Mouse (Mus musculus) midbrain, embryonic 13.5 days (tissue): ENCODE measurements around the gene Slc38a4. TPM values are rescaled to one million over a fixed set of nuclear protein-coding genes. Genes with fewer than 3 reads are reported as not detected.

ENCODE experiments used
- ATAC-seq: fragments of 200-750 bp; cut with Nextera tagmentation; 2 replicates; pipeline ENCODE4 v1.8.0; 2017; ENCODE audit warnings: mild to moderate bottlenecking, moderate TSS enrichment, moderate library complexity
- H3K27ac ChIP-seq: fragments of 300-500 bp; sonication (generic); 2 replicates; pipeline ENCODE4 v1.5.1; 2015; ENCODE audit warnings: inconsistent platforms, mild to moderate bottlenecking, moderate library complexity
- H3K27me3 ChIP-seq: fragments of 300-500 bp; sonication (generic); 2 replicates; pipeline ENCODE4 v1.6.1; 2015; ENCODE audit warnings: mild to moderate bottlenecking, inconsistent platforms
- H3K36me3 ChIP-seq: fragments of 300-500 bp; sonication (generic); 2 replicates; pipeline ENCODE4 v1.6.1; 2015; ENCODE audit warnings: mild to moderate bottlenecking, inconsistent platforms
- H3K4me1 ChIP-seq: fragments of 300-500 bp; sonication (generic); replicated peaks from 2 replicates; pipeline ENCODE4 v1.6.1; 2015; ENCODE audit warnings: inconsistent platforms
- H3K4me2 ChIP-seq: fragments of 300-500 bp; sonication (generic); replicated peaks from 2 replicates; pipeline ENCODE4 v1.6.1; 2015; ENCODE audit warnings: moderate library complexity, mild to moderate bottlenecking, inconsistent platforms
- H3K4me3 ChIP-seq: fragments of 300-500 bp; sonication (generic); replicated peaks from 2 replicates; pipeline ENCODE4 v1.5.1; 2015; ENCODE audit warnings: mild to moderate bottlenecking, inconsistent platforms
- H3K9ac ChIP-seq: fragments of 300-500 bp; sonication (generic); replicated peaks from 2 replicates; pipeline ENCODE4 v1.6.1; 2015; ENCODE audit warnings: mild to moderate bottlenecking, inconsistent platforms
- H3K9me3 ChIP-seq: fragments of 300-500 bp; sonication (generic); 2 replicates; pipeline ENCODE4 v1.6.1; 2016; ENCODE audit warnings: mild to moderate bottlenecking, inconsistent platforms
- WGBS: fragments of 180-500 bp; shearing (Covaris S2); methylation state at CpG from one replicate; pipeline ENCODE4 v1.1.7; 2015; 5-methylcytosine and 5-hydroxymethylcytosine counted together
- polyA plus RNA-seq: library from polyadenylated mRNA; unstranded; fragments of >200 nt; fragmentation: Nextera tagmentation; extraction: Ambion mirVana; gene quantifications from 2 replicates; pipeline ENCODE4 v1.2.1, GENCODE M21; 2015

Slc38a4 gene
- polyA plus RNA-seq, 1 experiment from 2014 or later: 4.0 TPM

DNA sequence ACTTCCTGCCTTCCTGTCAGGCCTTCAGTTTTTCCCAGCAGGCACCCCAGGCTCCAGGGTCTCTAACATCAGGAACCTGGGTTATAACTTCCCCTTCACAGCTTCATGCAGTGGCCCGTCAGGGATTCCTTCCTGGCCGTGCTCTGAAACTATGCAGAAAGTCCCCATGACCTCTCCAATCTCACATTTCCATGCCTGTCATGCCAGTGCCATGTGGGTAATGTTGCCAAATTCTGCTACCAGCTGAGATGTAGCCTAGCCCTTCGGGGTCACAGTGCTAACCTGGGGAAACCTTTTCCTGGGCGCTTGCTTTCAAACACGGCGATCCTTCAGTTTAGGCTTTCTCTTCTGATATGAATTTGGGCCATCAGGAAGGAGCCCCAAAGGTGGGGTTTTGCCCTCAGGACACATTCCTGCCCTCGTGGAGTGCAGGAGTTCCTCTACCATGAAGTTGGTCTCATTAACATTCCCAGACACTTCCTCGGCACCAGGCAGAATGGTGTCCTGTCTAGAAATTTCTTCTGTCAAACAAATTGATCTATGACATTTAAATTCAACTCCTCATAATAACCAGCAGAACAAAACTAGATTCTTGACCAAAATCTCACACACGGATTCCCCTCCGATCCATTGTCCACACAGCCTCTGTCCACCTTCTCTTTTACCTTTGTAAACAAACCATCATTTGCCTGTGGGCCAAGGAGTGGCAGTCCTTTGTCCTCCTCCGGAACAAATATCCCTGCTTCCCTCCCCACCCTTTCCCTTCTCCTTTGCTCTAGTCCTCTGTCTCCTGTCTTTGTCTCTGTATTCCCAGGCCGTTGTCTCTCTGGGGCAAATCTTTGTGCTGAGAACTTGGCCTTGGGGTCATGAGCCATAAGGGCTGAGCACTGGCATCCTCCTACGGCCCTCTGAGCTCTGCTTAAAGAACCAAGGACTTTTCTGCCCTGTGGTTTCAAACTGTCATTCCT, 17.4 kb upstream of the Slc38a4 start:
- H3K27ac ChIP-seq: no peak overlapping the region
- ATAC-seq: no peak
- 72% methylated on average over 13 of the region's 13 CpGs for WGBS
- H3K27me3 ChIP-seq: no peaks in the 10 kb centered on the region
- no peaks in the 10 kb centered on the region for H3K9me3 ChIP-seq
- no peak overlapping the region for H3K4me2 ChIP-seq
- H3K36me3 ChIP-seq: no peaks in the 10 kb centered on the region
- H3K9ac ChIP-seq: no peak overlapping the region
- H3K4me1 ChIP-seq: no peaks in the 10 kb centered on the region
- no peak overlapping the region for H3K4me3 ChIP-seq

DNA sequence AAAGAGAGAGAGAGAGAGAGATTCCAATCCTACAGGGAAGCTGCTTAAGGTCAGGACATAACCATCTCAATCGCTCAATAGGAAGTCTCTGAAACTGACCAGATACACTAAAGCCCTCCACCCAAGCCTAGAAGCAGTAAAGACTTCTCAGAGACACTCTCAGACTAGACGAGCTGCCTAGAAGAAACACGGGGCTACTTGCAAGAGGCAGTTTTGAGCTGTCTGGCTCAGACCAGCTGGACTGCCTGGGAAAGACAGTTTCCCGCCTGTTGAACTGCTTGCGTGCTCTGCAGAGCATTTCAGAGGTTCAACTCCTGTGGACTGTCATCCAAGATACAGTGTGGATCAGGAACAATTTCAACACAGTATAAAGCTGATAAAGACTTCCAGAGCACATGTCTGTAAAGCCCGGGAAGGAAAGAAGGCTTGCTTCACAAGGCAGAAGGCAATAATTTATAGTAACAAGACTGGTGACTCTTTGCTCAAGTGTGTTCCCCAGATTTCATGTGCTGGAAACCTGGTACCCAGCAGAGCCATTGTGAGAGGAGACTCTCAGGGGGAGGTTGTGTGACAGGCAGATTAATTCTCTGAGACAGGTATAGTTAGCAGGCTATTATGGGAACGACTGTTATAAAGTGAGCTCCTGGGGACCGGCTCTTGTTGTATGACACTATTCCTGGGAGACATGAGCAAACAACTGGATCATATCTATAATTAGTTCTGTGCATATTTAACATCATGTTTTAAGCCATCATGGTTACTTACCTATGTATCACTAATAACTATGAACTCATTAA, 11.8 kb upstream of the Slc38a4 start:
- Histone ChIP-seq H3K9me3 (no peaks in the 10 kb centered on the region), H3K9ac (no peak overlapping the region), H3K4me3 (no peak overlapping the region), H3K27ac (no peak overlapping the region), H3K4me1 (0 out of 2 replicates have a peak, but pooled peaks cover 3% of the 10 kb centered on the region), H3K27me3 (no peaks in the 10 kb centered on the region), H3K36me3 (no peaks in the 10 kb centered on the region), H3K4me2 (no peak overlapping the region)
- ATAC-seq: no peak
- WGBS: 68% methylated on average over 8 of the region's 8 CpGs

DNA sequence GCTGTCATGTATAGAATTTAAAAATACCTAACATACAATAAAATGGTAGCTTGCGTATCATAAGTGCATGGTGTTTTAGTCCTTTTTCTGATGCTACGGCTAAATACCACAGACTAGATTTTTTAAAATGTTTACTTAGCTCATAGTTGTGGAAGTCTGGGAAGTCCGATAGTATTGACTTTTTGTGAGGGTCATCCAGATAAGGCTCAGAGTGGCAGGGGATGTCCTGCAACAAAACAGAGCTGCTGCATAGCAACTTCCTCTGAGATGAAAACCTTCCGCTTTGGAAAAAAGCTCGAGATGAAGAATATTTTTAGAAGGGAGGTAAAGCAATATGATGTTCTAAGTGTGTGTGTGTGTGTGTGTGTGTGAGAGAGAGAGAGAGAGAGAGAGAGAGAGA, 11.2 kb upstream of the Slc38a4 start:
- 91% methylated on average over 5 of the region's 5 CpGs for WGBS
- H3K27me3 ChIP-seq: no peaks in the 10 kb centered on the region
- ATAC-seq: no peak
- no peak overlapping the region for H3K4me2 ChIP-seq
- H3K9ac ChIP-seq: no peak overlapping the region
- no peaks in the 10 kb centered on the region for H3K9me3 ChIP-seq
- no peaks in the 10 kb centered on the region for H3K36me3 ChIP-seq
- H3K4me3 ChIP-seq: no peak overlapping the region
- H3K27ac ChIP-seq: no peak overlapping the region
- H3K4me1 ChIP-seq: 0 out of 2 replicates have a peak, but pooled peaks cover 3% of the 10 kb centered on the region

DNA sequence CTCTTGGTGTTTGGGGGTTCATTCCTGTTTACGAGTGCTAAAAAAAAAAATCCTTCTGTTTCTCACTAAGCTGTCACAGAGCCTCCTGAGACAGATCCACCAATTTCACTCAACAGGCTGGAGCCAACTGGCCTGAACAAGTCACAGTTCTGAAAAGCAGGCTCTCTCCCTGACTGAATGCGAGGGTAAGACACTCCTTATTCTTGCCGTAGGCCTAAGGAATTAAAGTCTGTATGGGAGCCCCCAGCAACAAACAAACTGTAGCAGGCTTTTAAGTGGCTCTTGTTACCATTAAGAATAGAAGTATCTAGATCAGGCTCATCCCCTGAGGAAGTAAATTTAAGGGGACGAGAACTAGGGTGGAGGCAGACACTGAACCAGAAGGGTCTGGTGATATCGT, 7.5 kb upstream of the Slc38a4 start:
- Histone ChIP-seq H3K4me3 (no peak overlapping the region), H3K36me3 (no peaks in the 10 kb centered on the region), H3K9ac (no peak overlapping the region), H3K27me3 (no peaks in the 10 kb centered on the region), H3K9me3 (no peaks in the 10 kb centered on the region), H3K27ac (no peak overlapping the region), H3K4me2 (no peak overlapping the region), H3K4me1 (0 out of 2 replicates have a peak, but pooled peaks cover 3% of the 10 kb centered on the region)
- 95% methylated on average over 5 of the region's 5 CpGs for WGBS
- ATAC-seq: no peak

DNA sequence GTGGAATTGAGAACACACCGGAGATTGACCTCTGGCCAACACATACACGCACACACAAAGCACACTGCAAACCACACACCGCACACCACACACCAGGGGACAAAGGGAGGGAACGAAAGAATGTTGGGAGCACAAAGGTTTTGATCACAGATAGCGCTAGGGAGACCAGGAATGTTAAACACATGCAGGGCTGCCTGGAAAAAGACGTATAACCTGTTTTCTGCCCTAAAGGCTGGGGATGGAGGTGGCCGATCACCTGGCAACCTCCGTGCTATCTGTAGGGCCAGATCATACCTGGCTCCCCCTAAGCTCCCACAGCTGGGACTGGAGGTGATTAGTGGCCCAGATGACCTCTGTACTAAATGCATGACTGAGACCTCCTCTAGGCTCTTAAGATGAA, 5.2 kb upstream of the Slc38a4 start:
- Histone ChIP-seq H3K27me3 (no peaks in the 10 kb centered on the region), H3K4me3 (no peak overlapping the region), H3K36me3 (no peaks in the 10 kb centered on the region), H3K9ac (no peak overlapping the region), H3K4me1 (no peaks in the 10 kb centered on the region), H3K9me3 (no peaks in the 10 kb centered on the region), H3K4me2 (no peak overlapping the region), H3K27ac (no peak overlapping the region)
- WGBS: 91% methylated on average over 8 of the region's 8 CpGs
- ATAC-seq: no peak

DNA sequence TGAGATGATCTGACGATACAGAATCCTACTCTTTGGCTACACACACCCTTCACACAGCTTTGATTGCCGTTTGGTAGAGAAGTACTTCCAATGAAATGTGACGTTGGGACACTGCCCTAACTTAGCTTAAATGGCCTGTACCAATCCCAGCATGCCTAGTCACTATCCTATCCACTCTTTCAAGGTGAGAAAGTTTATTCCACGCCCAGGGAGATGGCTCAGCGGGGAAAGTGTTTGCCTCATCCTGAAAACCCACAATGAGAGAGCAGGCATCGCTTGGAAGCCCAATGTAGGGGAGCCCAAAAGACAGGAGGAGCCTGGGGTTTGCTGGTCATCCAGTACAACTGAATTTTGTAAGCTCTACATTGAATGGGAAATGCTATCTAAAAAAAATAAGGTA, 4.8 kb upstream of the Slc38a4 start:
- WGBS: 90% methylated on average over 6 of the region's 6 CpGs

DNA sequence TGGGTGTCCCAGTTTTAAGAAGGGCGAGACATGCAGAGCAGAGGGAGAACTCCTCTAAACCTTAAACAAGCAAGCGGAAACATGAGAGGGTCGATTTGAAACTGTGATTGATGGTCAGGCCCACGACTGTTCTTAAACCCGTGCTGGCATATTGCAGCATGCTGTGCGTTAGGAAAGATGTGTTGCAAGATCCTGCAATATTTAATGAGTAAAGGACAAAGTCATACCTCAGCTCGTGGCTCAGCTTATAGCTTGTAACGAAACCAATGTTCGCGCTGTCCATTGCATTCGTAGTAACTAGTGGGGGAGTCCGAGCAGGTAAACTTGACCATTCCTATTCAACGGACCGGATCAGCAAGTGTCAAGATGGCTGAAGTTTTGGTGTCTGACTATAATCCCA, 4.3 kb upstream of the Slc38a4 start:
- H3K9me3 ChIP-seq: peaks cover 3% of the 10 kb centered on the region; the same call in 1 of the 2 replicates
- peaks cover 3% of the 10 kb centered on the region; the same call in 1 of the 2 replicates for H3K4me1 ChIP-seq
- H3K9ac ChIP-seq: no peak overlapping the region
- no peaks in the 10 kb centered on the region for H3K36me3 ChIP-seq
- no peak overlapping the region for H3K27ac ChIP-seq
- no peak overlapping the region for H3K4me3 ChIP-seq
- no peak for ATAC-seq
- WGBS: 95% methylated on average over 14 of the region's 14 CpGs
- peaks cover 3% of the 10 kb centered on the region; the same call in 1 of the 2 replicates for H3K27me3 ChIP-seq
- no peak overlapping the region for H3K4me2 ChIP-seq

More for the DNA sequence above, 4.8 kb upstream of the Slc38a4 start:
- H3K27me3 ChIP-seq: no peaks in the 10 kb centered on the region; the same call in 1 of the 2 replicates
- no peak overlapping the region for H3K9ac ChIP-seq
- H3K27ac ChIP-seq: no peak overlapping the region
- no peaks in the 10 kb centered on the region for H3K36me3 ChIP-seq
- no peak overlapping the region for H3K4me3 ChIP-seq
- H3K4me2 ChIP-seq: no peak overlapping the region
- no peak for ATAC-seq
- no peaks in the 10 kb centered on the region for H3K4me1 ChIP-seq
- H3K9me3 ChIP-seq: no peaks in the 10 kb centered on the region

DNA sequence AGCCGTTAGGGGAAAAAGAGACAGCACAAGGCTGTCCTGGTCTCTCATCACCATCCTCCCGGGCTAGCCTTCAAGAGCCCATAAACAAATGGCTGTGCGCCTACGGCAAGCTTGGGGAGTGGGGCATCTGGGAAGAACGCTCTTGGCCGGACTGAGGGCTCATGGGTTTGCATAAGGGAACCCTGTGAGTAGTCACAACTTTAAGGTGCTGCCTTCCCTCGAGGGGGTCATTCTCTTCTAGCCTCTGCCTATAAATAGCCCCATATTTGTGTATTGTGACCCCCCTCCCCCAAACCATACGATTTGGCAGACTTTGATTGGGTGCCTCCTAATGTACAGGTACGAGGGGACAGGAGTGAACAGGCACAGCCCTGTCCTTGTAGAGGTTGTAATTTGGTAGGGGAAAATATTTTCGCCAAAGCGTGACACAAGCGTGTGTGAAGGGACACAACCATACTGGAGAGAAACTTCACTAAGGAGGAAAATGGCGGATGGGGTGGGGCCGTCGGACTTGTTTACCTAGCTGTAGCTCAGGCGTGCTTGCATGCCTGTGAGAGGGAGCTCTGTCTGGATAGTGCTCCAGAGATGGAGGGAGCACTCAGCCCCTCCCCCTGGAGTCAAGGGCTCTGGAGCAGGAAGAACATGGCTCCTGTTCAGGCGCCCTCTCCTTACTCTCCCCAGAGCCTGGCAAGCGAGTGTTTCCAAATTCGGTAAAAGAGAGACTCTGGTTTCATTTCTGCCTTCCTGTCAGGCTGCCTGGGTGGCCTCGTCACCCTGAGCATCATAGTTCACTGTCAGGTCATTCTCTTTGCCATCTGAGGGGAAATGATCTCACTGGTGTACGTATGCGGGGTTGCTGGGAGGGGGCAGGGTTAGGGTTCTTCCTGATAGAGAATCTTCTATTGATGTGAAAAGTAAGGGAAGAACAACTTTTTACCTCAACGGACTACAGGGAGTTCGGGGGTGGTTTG, 3.6 kb upstream of the Slc38a4 start:
- no peaks in the 10 kb centered on the region for H3K36me3 ChIP-seq
- ATAC-seq: no peak
- H3K27ac ChIP-seq: no peak overlapping the region
- no peak overlapping the region for H3K4me3 ChIP-seq
- H3K9me3 ChIP-seq: peaks cover 11% of the 10 kb centered on the region
- no peak overlapping the region for H3K4me2 ChIP-seq
- H3K9ac ChIP-seq: no peak overlapping the region
- H3K4me1 ChIP-seq: peaks cover 10% of the 10 kb centered on the region; the same call in 1 of the 2 replicates
- H3K27me3 ChIP-seq: peaks cover 3% of the 10 kb centered on the region; the same call in 1 of the 2 replicates
- 92% methylated on average over 24 of the region's 24 CpGs for WGBS

DNA sequence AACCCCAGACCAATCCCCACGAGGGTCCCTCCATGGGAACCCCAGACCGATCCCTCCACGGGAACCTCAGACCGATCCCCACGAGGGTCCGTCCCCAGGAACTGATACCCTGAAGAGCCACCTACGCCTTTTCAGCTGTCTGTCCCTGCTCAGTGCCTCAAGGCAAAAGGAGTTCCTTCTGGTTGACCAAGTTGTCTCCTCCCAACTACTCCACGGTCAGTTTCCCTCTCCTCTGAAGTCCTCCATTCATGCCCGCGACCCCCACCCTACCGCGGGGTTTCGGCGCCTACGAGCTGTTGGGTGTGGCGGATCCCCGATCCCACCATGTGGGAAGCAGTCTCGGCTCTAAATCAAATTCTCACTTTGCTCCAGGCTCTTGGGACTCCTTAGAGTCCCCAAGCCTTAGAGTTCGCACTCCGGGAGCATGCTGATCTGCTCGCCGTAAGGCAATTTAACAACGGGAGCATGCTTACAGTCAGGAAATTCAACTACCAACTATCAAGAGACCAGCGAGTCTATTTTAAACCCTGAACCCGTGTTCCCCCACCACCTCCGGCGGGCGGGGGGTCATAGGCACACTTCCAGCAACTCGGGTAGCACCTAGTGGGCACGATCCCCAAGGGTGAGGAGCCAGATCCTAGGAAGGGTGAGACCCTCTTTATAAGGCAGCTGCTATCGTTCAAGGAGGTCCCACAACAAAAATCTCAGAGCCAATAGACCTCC, 828 bp downstream of the Slc38a4 start:
- Histone ChIP-seq H3K9me3 (peaks cover 14% of the 10 kb centered on the region), H3K27me3 (peaks cover 3% of the 10 kb centered on the region; the same call in 1 of the 2 replicates), H3K4me1 (peaks cover 13% of the 10 kb centered on the region; the same call in 1 of the 2 replicates), H3K4me3 (peak overlapping the region; percentile 31), H3K36me3 (no peaks in the 10 kb centered on the region), H3K9ac (no peak overlapping the region), H3K4me2 (peak overlapping the region; percentile 54), H3K27ac (no peak overlapping the region)
- 50% methylated on average over 31 of the region's 31 CpGs for WGBS
- no peak for ATAC-seq

DNA sequence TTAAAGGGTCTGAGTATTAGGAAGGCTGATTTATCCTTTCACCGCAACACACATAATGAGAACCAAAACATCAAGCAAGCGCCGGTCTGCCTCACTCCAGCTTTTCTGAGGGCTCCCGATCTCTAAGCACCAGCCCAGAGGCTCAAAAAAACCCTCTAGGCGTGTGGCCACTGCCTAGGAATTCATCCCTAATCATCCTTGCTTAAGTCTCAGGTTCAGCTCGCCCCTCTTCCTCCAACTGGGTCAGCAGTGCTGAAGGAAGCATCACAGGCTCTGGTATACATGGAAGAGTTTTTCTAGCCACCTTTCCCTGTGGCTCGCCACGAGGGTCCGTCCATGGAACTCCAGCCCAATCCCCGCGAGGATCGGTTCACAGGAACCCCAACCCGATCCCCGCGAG, 1.6 kb downstream of the Slc38a4 start:
- Histone ChIP-seq H3K27me3 (peaks cover 3% of the 10 kb centered on the region; the same call in 1 of the 2 replicates), H3K36me3 (no peaks in the 10 kb centered on the region), H3K9me3 (peaks cover 14% of the 10 kb centered on the region), H3K27ac (no peak overlapping the region), H3K9ac (no peak overlapping the region), H3K4me1 (peaks cover 13% of the 10 kb centered on the region; the same call in 1 of the 2 replicates), H3K4me2 (peak overlapping the region; percentile 54), H3K4me3 (peak overlapping the region; percentile 31)
- no peak for ATAC-seq
- 60% methylated on average over 15 of the region's 15 CpGs for WGBS
